Mouse (Mus musculus): ENCODE data around the gene Fbxw4.

DNA sequence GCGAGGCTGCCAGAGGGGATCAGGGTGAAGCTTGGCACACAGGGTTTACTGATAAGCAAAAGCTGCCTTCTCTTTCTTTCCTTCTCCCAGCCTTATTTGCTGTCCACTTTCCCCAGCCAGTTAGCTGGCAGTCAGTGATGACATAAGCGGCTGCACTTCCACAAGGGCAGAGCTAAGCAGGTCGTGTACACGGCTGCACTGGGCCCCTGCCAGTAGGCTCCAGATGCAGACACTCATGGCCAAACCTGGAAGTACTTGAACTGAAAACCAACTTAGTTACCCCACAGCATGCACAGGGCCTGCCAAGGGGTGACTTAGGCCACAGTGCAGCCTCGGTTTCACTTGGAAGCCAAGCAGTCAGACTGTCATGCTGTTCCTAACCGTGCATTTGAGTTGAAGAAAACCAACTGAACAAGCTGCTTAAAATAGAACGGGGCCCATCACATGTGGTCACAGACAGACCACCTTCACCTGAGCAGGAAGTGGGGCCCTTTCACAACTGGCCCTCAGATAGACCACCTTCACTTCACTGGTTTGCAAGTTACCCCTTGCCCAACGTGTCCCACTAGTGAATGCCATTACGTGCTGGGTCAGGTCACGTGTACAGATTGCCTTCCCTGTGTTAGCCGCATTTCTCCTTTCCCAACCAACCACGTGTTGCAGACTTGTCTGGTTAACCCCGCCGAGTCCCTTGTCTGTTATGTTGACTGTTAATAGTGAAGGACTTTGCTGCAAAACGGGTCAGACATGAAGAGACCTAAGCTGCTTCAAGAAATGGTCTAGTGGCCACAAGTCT is 129.7 kb downstream of the Fbxw4 start:
- TF ChIP-seq CTCF (IDR thresholded peaks at IDR 0.05; ENCODE audit: borderline replicate concordance, control insufficient read depth, extremely low read depth, insufficient read depth, low read length, poor library complexity) (no peak), POLR2A (IDR thresholded peaks at IDR 0.05; ENCODE audit: control insufficient read depth, extremely low read depth, insufficient read depth, low read length, poor library complexity) (no peak)
